Mouse (Mus musculus) bone marrow, adult 2 months (tissue): ENCODE data around the gene Irgc1.

Source experiments
- CTCF ChIP-seq: fragments of 200-500 bp; IDR thresholded peaks from 2 replicates; pipeline ENCODE4 v1.5.1; 2011; ENCODE audit warnings: low read length, control low read depth; ENCODE audit not compliant: control insufficient read depth, insufficient read depth
- POLR2A ChIP-seq: fragments of 200-500 bp; IDR thresholded peaks from 2 replicates; pipeline ENCODE4 v1.6.1; 2011; ENCODE audit warnings: low read depth, mild to moderate bottlenecking, control low read depth, low read length, borderline replicate concordance; ENCODE audit not compliant: control insufficient read depth

DNA sequence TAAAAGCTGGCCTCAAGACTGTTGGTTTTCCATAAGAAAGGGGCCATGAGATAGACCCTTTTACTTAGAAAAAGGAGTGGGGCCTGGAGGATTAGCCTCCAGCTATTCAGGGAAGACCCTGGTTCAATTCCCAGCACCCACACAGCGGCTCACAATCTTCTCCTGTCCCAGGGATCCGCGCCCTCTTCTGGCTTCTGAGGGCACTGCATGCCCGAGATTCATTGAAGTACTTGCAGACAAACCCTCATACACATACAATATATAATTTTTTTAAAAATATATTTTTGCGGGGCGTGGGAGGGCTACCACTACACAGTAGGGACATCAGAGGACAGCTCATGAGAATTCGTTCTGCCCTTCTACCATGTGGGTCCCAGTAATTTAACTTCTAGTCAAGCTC lies 48.8 kb upstream of the Irgc1 start:
- no peak for TF ChIP-seq POLR2A
- TF ChIP-seq CTCF = peak; percentile 46
